Mouse (Mus musculus): ENCODE results near the gene Ngrn. TPM values are rescaled to one million over a fixed set of nuclear protein-coding genes. Genes with fewer than 3 reads are reported as not detected.

The Ngrn gene
- total RNA-seq, 1 experiment from 2014 or later, result 27.3 TPM

GRCm38 (mm10) chr7:80294764-80295648 lies 34.0 kb downstream of the Ngrn start:
- ATAC-seq (replicated peaks; ENCODE audit: insufficient number of reproducible peaks, low FRiP score, low TSS enrichment, poor library complexity, severe bottlenecking), result no peak

GRCm38 (mm10) chr7:80296462-80296861 lies 35.4 kb downstream of the Ngrn start:
- ATAC-seq (replicated peaks; ENCODE audit: insufficient number of reproducible peaks, low FRiP score, low TSS enrichment, poor library complexity, severe bottlenecking), result no peak

GRCm38 (mm10) chr7:80297041-80297440 lies 36.0 kb downstream of the Ngrn start:
- no peak for ATAC-seq (replicated peaks; ENCODE audit: insufficient number of reproducible peaks, low FRiP score, low TSS enrichment, poor library complexity, severe bottlenecking)

- ATAC-seq (replicated peaks; ENCODE audit: insufficient number of reproducible peaks, low FRiP score, low TSS enrichment, poor library complexity, severe bottlenecking), result no peak
Observed at GRCm38 (mm10) chr7:80298754-80299153, 37.7 kb downstream of the Ngrn start.

- no peak for ATAC-seq (replicated peaks; ENCODE audit: insufficient number of reproducible peaks, low FRiP score, low TSS enrichment, poor library complexity, severe bottlenecking)
Observed at GRCm38 (mm10) chr7:80299568-80299967, 38.6 kb downstream of the Ngrn start.

- ATAC-seq (replicated peaks; ENCODE audit: insufficient number of reproducible peaks, low FRiP score, low TSS enrichment, poor library complexity, severe bottlenecking), result no peak
Observed at GRCm38 (mm10) chr7:80301522-80301921, 40.5 kb downstream of the Ngrn start.

GRCm38 (mm10) chr7:80307766-80308165 lies 46.8 kb downstream of the Ngrn start:
- no peak for ATAC-seq (replicated peaks; ENCODE audit: insufficient number of reproducible peaks, low FRiP score, low TSS enrichment, poor library complexity, severe bottlenecking)

GRCm38 (mm10) chr7:80310771-80311170 lies 49.8 kb downstream of the Ngrn start:
- ATAC-seq (replicated peaks; ENCODE audit: insufficient number of reproducible peaks, low FRiP score, low TSS enrichment, poor library complexity, severe bottlenecking), result no peak

Other genes with a start within 250 kb of the Ngrn start
- 55.9 to 77.3 TPM (median 60.7 TPM) in 3 replicates for gene Zfp710, start 236.4 kb upstream of the Ngrn start, total RNA-seq (2017)
- 23.3 to 27.2 TPM (median 24.2 TPM) in 3 replicates for gene Idh2, start 145.8 kb upstream of the Ngrn start, total RNA-seq (2017)
- gene Sema4b, start 74.4 kb upstream of the Ngrn start, total RNA-seq (2017), result 7.4 to 9.3 TPM (median 9.1 TPM) in 3 replicates
- 37.5 to 51.3 TPM (median 45.7 TPM) in 3 replicates for gene Cib1, start 28.4 kb upstream of the Ngrn start, total RNA-seq (2017)
- gene Gdpgp1, start 28.4 kb upstream of the Ngrn start, total RNA-seq (2017), result 0.86 to 3.5 TPM (median 2.2 TPM) in 3 replicates
- gene Ttll13, start 14.8 kb upstream of the Ngrn start, total RNA-seq (2017), result 3.0 TPM in 1 of 3 replicates, not detected in the others
- gene Vps33b, start 8.4 kb downstream of the Ngrn start, total RNA-seq (2017), result 35.8 to 53.3 TPM (median 47.4 TPM) in 3 replicates
- gene Prc1, start 33.2 kb downstream of the Ngrn start, total RNA-seq (2017), result 6.3 to 11.8 TPM (median 7.3 TPM) in 3 replicates
- 4.0 to 14.3 TPM (median 4.7 TPM) in 3 replicates for gene Rccd1, start 63.2 kb downstream of the Ngrn start, total RNA-seq (2017)
- 28.3 to 50.6 TPM (median 33.6 TPM) in 3 replicates for gene Unc45a, start 79.8 kb downstream of the Ngrn start, total RNA-seq (2017)
- 0.21 to 6.1 TPM (median 1.5 TPM) in 3 replicates for gene Hddc3, start 81.9 kb downstream of the Ngrn start, total RNA-seq (2017)
- 12.8 to 20.6 TPM (median 18.0 TPM) in 3 replicates for gene Man2a2, start 110.2 kb downstream of the Ngrn start, total RNA-seq (2017)
- gene Fes, start 126.7 kb downstream of the Ngrn start, total RNA-seq (2017), result 117 to 175 TPM (median 150 TPM) in 3 replicates
- gene Furin, start 144.2 kb downstream of the Ngrn start, total RNA-seq (2017), result 31.1 to 46.2 TPM (median 34.3 TPM) in 3 replicates